Mouse (Mus musculus): ENCODE measurements around the gene Capn6.
A peak's percentile ranks its signal among the peaks of the same experiment; 100 is the strongest.

Gene Capn6

DNA sequence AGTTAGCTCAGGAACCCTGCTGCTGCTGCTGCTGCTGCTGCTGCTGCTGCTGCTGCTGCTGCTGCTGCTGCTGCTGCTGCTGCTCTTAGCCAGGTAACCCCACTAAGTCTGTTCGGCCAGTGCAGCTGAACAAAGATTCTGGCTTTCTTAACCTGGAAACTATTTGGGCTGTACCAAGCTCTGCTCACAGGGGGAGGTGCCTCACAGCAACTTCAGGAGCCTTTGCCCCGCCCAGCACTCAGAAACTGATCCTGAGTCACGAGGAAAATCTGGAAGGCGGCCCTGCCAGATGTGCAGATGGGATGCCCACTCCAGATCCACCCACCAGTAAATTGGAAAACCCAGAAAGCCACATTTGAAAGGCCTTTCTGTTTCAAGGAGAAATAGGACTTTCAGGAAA, at the start of gene Capn6:
Gene Capn6, minus strand, starts transcription at position 203 of the 400 bp plus-strand sequence.
- peak; percentile 25 to 48 for DNase-seq

DNA sequence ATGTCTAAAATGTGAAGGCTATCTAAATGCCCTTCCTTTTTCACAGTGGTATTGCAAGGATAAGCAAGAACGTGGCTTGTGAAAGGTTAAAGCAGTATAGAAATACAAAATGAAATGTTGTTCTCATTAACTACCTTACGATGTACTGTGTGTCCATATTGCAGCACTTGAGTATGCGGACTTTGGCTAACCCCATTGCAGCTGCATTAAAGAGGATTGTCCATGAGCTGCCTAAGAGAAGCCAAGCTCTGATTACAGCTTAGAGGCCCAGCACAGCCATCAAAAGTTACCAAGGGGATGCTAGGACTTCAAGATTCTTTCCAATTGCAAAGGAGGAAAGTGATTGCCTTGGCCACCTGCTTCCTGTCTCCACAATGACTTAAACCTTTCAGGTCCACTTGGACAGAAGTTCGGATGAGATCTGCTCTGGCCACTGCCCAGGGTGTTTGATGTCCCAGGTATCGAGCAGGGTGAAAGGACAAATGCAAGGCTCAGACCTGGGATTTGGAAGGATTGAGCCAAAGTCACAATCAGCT, 40.0 kb upstream of the Capn6 start:
- DNase-seq, result no peak

DNA sequence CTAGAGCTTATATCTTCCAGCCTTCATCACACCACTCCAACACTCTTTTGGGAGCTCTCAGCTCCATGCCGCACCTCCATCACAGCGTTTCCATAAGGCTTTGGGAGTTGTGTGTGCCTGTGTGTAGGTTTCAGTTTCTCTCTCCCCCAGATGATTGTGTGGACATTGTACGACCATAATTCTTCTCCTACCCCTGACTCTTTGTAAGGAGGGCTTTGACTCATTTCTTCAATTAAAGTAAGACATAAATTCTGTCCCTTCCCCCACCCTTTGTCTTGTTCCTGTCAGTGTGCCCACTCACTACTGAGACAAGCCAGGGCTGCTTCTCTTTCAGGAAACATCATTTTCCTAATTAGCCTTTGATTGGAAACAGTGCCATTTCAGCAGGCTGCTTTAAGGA, 24.1 kb upstream of the Capn6 start:
- DNase-seq, result no peak

DNA sequence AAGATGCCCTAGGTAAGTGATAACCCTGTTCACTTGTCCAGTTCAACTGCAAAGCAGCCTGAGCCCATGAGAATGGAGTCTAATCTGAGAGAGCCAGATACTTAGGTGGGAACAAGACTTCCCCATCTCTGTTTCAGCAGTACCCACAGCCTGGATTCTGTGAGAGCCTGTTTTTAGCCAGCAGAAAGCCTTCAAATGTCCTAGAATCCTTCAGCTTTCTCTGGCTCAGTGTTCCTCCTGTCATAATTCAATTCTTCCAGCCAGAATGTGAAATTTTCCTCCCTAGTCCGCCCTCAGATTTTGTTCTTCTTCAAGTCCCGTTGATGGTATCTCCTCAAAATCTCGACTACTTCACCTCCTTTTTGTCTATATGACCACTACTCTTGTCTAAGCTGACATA, 22.8 kb upstream of the Capn6 start:
- no peak for DNase-seq

DNA sequence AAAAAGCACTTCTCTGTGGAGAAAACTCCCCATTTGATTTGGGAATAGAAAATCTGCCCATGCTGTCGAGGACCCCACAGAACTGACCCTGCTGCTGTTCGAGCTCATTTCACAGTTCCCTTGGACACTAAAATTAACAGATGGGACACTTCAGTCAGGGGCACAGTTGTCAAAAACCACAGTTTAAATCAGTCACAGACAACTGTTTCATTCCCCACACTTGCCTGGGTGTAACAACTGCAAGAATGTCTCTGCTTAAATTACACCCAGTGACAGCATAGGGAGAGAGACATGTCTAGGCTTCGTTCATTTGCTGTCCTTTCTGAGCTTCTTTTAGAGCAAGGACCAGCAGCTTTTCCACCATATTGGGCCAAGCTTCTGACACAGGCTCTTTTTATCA, 19.4 kb upstream of the Capn6 start:
- no peak for DNase-seq

DNA sequence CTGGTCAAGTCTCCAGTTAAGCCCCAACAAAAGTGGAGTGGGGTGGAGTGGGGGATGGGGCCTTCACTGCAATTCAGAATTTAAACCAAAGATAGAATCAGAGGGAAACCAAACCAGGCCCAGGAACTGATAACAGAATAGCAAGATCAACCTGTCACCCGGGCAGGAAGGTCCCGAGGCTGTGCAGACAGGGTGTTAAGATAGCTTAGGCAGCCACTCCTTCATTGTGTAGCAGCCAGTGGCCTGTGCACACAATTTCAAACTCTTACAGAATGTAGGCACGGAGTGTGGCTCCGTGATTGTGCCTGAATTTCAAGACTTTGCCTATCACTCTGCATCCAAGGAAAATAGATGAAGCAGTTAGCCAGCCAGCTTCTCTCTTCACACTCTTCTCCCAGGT, 693 bp downstream of the Capn6 start:
- no peak for DNase-seq

DNA sequence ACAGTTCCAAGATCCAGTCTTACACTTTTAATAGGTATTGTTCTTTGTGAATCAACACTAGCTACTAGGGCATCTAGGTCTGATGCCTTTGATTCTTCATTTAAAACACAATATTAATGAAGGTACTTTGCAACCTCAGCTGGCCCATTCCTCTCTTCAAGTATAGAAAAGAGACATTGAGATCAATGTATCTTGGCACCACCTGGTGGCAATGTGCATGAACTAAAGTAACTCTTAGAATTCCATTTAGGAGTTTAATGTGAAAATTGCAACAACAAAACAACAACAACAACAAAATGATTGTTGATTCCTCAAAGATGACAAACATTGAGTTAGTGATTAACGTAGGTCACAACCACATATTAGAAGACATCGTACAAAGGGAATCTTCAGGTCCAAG, 8.3 kb downstream of the Capn6 start:
- peak in 1 of 2 experiments; percentile 4 for DNase-seq

DNA sequence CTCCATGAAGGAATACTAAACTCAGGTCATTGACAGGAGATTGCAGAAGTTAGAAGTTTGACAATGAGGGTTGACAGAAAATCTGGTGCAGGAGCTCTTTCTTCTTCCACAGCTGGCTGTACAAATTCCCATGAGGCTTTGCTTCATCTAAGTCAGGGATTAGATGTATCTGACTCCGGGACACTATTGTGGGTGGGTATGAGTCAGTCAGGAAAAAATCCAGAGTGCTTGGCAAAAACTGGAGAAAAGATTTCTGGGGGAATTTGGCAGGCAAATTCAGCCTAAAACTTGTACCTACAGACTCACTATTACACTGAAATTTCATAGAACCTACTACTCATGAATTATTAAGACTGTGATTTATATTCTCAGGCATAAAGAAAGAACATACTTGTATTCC, 11.3 kb downstream of the Capn6 start:
- no peak for DNase-seq

DNA sequence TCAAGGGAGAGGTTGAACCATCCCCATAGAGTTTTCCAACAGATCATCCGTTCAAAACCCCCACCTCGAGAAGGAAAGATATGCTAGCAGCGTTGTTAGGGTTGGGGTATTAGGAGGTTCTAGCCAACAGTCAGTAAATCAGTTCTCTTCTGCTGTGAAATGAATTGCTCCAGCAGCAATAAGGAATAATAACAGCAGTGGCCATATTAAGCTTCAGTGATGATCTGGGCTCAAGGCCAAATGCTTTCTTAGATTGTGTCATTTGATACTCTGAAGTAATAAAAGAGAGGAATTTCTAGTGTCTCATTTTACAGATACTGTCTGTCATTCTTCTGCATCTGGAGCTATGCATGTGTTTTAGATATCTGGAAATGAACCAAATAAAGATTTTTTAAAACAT, 64.7 kb downstream of the Capn6 start:
- no peak for DNase-seq

Data from kidney, postnatal 25 days (tissue).